Mouse (Mus musculus) liver, embryonic 13.5 days (tissue): ENCODE data around the gene Gm3435. TPM values are rescaled to one million over a fixed set of nuclear protein-coding genes. Genes with fewer than 3 reads are reported as not detected.
"Not testable (repeated sequence)": the region's sequence is repeated elsewhere in the genome, so short reads cannot be mapped to it uniquely, and the experiment has no call there.

Experiments used
- ATAC-seq: fragments of 200-750 bp; cut with Nextera tagmentation; 2 replicates; pipeline ENCODE4 v1.8.0; 2017; ENCODE audit warnings: low read depth, mild to moderate bottlenecking, moderate number of reproducible peaks, moderate library complexity
- DNase-seq: peaks from one replicate; pipeline ENCODE4 v3.0.0; 2022
- H3K27ac ChIP-seq: fragments of 300-500 bp; sonication (generic); 2 replicates; pipeline ENCODE4 v1.5.1; 2015; ENCODE audit warnings: moderate library complexity, mild to moderate bottlenecking, inconsistent platforms
- H3K27me3 ChIP-seq: fragments of 300-500 bp; sonication (generic); 2 replicates; pipeline ENCODE4 v1.6.1; 2015; ENCODE audit warnings: mild to moderate bottlenecking, inconsistent platforms
- H3K36me3 ChIP-seq: fragments of 300-500 bp; sonication (generic); 2 replicates; pipeline ENCODE4 v1.6.1; 2015; ENCODE audit warnings: mild to moderate bottlenecking, inconsistent platforms
- H3K4me1 ChIP-seq: fragments of 300-500 bp; sonication (generic); replicated peaks from 2 replicates; pipeline ENCODE4 v1.6.1; 2015; ENCODE audit warnings: inconsistent platforms
- H3K4me2 ChIP-seq: fragments of 300-500 bp; sonication (generic); 2 replicates; pipeline ENCODE4 v1.6.1; 2015; ENCODE audit warnings: inconsistent platforms, mild to moderate bottlenecking, moderate library complexity
- H3K4me3 ChIP-seq: fragments of 300-500 bp; sonication (generic); replicated peaks from 2 replicates; pipeline ENCODE4 v1.5.1; 2015; ENCODE audit warnings: mild to moderate bottlenecking, inconsistent platforms
- H3K9ac ChIP-seq: fragments of 300-500 bp; sonication (generic); 2 replicates; pipeline ENCODE4 v1.6.1; 2015; ENCODE audit warnings: mild to moderate bottlenecking, inconsistent platforms
- H3K9me3 ChIP-seq: fragments of 300-500 bp; sonication (generic); replicated peaks from 2 replicates; pipeline ENCODE4 v1.6.1; 2016; ENCODE audit warnings: inconsistent platforms
- WGBS: fragments of 180-500 bp; shearing (Covaris S2); methylation state at CpG from one replicate; pipeline ENCODE4 v1.1.7; 2015; ENCODE audit not compliant: insufficient replicate concordance; 5-methylcytosine and 5-hydroxymethylcytosine counted together
- polyA plus RNA-seq: library from polyadenylated mRNA; unstranded; fragments of >200 nt; fragmentation: Nextera tagmentation; extraction: Ambion mirVana; gene quantifications from 2 replicates; pipeline ENCODE4 v1.2.1, GENCODE M21; 2015

Gene Gm3435
- 3.8 and 4.8 TPM in 2 replicates for polyA plus RNA-seq

DNA sequence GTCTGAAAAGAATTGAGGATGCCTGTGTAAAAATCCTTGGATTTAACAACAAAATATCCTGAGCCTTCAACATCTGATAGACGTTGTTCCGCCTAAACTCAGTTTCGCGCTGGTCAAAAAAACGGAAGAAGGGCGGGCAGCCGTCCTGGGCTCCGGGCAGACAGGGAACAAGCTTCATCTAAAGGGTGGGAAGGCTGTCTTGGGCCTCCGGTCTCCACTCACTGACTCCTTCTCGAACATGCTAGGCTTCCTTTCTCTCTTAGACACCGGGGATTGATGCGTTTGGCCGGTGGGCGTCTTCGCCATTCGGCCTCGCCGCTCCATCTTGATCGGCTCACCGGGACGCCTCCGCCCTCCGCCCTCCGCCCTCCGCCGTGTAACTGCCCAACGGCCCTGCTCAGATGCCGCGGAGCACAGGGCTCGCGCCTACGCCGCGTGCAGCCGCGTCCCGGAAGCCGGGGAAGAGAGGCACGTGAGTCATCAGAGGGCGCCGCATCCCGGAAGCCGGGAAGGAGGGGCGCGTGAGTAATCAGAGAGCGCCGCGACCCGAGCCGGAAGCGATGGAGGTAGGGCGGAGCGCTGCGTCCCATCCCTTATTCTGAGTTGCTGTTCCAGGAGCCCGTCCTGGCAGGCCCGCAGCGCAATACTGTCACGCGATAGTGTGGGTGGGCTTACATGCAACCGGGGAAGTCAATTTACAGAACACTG, at the start of gene Gm3435:
TSS of gene Gm3435 (plus strand) at position 471 of the 708 bp plus-strand sequence.
- not testable (repeated sequence) for H3K4me2 ChIP-seq, H3K4me3 ChIP-seq, DNase-seq, H3K4me1 ChIP-seq, H3K27me3 ChIP-seq, H3K36me3 ChIP-seq, H3K27ac ChIP-seq, H3K9ac ChIP-seq, H3K9me3 ChIP-seq
- WGBS, result no CpG with 5 or more reads among the region's 60 CpGs
- peak; percentile 95 for ATAC-seq

- no peaks in the 10 kb centered on the region for H3K27me3 ChIP-seq
- H3K27ac ChIP-seq, result peak overlapping the region; percentile 91
- H3K36me3 ChIP-seq, result peaks cover 22% of the 10 kb centered on the region
- H3K4me3 ChIP-seq, result peak overlapping the region; percentile 85
- peak overlapping the region; percentile 95 for H3K9ac ChIP-seq
- peaks cover 26% of the 10 kb centered on the region for H3K4me1 ChIP-seq
- ATAC-seq (peak; percentile 13; the same call in 1 of the 2 replicates), DNase-seq (peak; percentile 33)
- under 1% methylated on average over 19 of the region's 23 CpGs for WGBS
- H3K4me2 ChIP-seq, result peak overlapping the region; percentile 83
- no peaks in the 10 kb centered on the region for H3K9me3 ChIP-seq
Observed at GRCm38 (mm10) chr17:14960520-14960919, 49.5 kb upstream of the Gm3435 start.

DNA sequence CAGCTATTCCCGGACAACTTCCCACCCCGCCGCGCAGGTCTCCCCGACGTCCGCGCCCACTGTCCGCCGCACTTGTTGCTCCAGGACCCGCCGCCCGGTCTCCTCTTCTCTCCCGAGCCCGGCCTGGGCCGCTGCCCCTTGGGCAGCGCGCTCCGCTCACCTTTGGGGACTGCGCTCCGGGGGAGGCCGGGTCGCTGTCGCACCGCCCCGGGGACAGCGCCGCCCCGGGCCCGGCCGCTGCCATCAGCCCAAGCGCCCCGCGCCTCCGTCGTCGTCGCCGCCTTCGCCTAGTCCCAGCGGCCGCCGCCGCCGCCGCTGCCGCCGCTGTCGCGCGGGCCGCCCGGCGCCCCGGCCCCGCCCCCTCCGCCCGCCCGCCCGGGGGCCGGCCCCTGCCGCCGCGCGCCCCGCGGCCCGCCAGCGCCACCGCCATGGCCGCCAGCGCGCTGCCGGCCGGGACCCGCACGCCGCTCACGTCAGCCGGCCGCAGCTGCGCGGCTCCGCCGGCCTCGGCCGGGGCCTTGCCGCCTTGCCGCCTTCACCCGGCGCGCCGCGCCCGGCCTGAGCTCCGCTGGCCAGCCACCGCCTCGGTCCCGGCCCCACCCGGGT, 48.9 kb upstream of the Gm3435 start, which contains the start of gene Phf10:
TSS of gene Phf10 (minus strand) at position 323 of the 606 bp plus-strand sequence.
- H3K4me3 ChIP-seq, result peak within 1 kb of the TSS; percentile 85
- not testable (repeated sequence) for H3K27me3 ChIP-seq, H3K9me3 ChIP-seq
- peak; percentile 32 for DNase-seq
- H3K4me2 ChIP-seq, result peak within 1 kb of the TSS; percentile 83
- peak within 1 kb of the TSS; percentile 91 for H3K27ac ChIP-seq
- peak; percentile 75 for ATAC-seq
- peaks cover 21% of the 10 kb centered on the region for H3K36me3 ChIP-seq
- peak within 1 kb of the TSS; percentile 95 for H3K9ac ChIP-seq
- WGBS, result 1% methylated on average over 57 of the region's 100 CpGs
- H3K4me1 ChIP-seq, result peaks cover 26% of the 10 kb centered on the region

DNA sequence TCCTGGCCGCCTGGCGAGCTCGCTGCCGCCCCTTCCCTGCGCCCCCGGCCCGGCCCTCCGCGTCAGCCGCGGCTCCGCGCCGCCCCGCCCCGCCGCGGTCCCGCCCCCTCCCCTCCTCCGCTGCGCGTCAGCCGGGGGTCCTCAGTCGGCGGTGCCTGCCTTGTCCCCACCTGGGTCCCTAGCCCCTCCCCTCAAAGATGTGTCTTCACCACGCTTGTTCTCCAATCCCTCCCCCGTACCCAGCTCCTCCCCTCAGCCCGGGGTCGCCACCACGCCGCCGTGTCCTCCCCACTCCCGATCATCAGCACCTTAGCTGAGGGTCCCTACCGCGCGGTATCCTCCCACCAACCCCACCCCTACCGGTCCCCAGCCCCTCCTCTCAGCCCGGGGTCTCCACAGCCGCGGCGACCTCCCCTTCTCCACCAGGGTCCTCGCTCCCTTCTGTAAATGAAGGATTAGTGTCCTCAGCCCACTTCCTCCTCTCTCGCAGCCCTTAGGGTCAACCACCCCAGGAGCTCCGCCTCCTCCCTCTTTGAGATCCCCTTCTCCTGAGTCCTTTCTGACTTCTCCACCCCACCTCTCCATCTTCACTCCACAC, 48.3 kb upstream of the Gm3435 start:
- not testable (repeated sequence) for H3K4me2 ChIP-seq, H3K4me3 ChIP-seq, DNase-seq, H3K9me3 ChIP-seq, H3K9ac ChIP-seq, H3K27me3 ChIP-seq, H3K27ac ChIP-seq
- H3K36me3 ChIP-seq, result peaks cover 16% of the 10 kb centered on the region
- peaks cover 26% of the 10 kb centered on the region for H3K4me1 ChIP-seq
- WGBS, result no CpG with 5 or more reads among the region's 44 CpGs
- peak; percentile 56 for ATAC-seq

GRCm38 (mm10) chr17:14968373-14968913, 41.5 kb upstream of the Gm3435 start:
- H3K27ac ChIP-seq, H3K4me1 ChIP-seq, H3K9ac ChIP-seq, H3K36me3 ChIP-seq, H3K4me2 ChIP-seq, H3K4me3 ChIP-seq, H3K27me3 ChIP-seq, DNase-seq, H3K9me3 ChIP-seq: not testable (repeated sequence)
- WGBS, result no CpG with 5 or more reads among the region's 6 CpGs
- ATAC-seq, result peak; percentile 82

DNA sequence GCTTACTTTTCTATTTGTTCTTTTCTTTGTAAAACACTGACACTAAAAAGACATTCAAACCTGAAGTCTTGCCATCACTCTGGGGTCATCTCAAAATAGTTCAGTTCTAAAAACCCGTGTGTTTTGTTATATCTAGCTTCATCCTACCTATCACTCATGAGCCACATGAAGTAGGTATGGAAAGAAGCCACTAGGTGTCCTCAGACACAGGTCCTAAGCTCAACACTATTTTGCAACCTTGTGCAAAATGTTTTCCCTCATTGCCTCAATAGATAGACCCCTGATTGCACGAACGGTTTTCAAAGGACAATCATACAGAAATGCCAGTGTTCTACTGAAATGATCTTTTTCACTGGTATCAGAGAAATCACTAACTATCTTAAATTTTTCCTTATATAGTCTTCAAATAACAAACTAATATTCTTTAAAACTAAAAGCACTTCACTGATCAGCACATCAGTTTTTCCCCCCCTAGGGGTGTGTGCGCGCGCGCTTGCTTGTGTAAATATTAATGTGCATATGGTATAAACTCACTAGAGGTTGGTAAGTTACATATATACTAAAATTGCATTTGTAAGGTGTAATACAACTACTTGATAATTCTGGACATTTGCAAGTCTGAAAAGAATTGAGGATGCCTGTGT, 32.1 kb upstream of the Gm3435 start:
- not testable (repeated sequence) for H3K27ac ChIP-seq, H3K9me3 ChIP-seq, H3K9ac ChIP-seq, H3K36me3 ChIP-seq, H3K4me1 ChIP-seq, H3K27me3 ChIP-seq
- 1% methylated on average over 4 of the region's 7 CpGs for WGBS
- peak overlapping the region; percentile 48 for H3K4me2 ChIP-seq
- 0 out of 2 replicates have a peak, but pooled peaks have one; percentile 11 for ATAC-seq
- H3K4me3 ChIP-seq, result peak overlapping the region; percentile 32; the same call in 1 of the 2 replicates
- DNase-seq, result peak; percentile 51

GRCm38 (mm10) chr17:14978362-14979038, 31.5 kb upstream of the Gm3435 start, which contains the start of the genes 9030025P20Rik and Gm3417:
Gene 9030025P20Rik, plus strand, starts transcription at chr17:14978468.
Gene Gm3417, minus strand, starts transcription at chr17:14978790.
- not testable (repeated sequence) for H3K36me3 ChIP-seq, H3K27me3 ChIP-seq, H3K9me3 ChIP-seq, DNase-seq, H3K9ac ChIP-seq, H3K4me1 ChIP-seq, H3K27ac ChIP-seq
- ATAC-seq, result peak; percentile 96
- no CpG with 5 or more reads among the region's 60 CpGs for WGBS
- peak within 1 kb of the TSS; percentile 48 for H3K4me2 ChIP-seq
- H3K4me3 ChIP-seq, result peak within 1 kb of the TSS; percentile 32; the same call in 1 of the 2 replicates

GRCm38 (mm10) chr17:14990116-14990702, 19.8 kb upstream of the Gm3435 start:
- not testable (repeated sequence) for H3K36me3 ChIP-seq, H3K27me3 ChIP-seq, ATAC-seq, H3K4me1 ChIP-seq, H3K4me3 ChIP-seq, H3K9me3 ChIP-seq, H3K27ac ChIP-seq, DNase-seq, H3K9ac ChIP-seq, H3K4me2 ChIP-seq
- WGBS, result 76% methylated on average over 4 of the region's 5 CpGs

- peak; percentile 71 for ATAC-seq
- not testable (repeated sequence) for H3K36me3 ChIP-seq, H3K4me3 ChIP-seq, H3K4me1 ChIP-seq, H3K27me3 ChIP-seq, DNase-seq, H3K27ac ChIP-seq, H3K9ac ChIP-seq, H3K4me2 ChIP-seq, H3K9me3 ChIP-seq
- WGBS, result no CpG with 5 or more reads among the region's 98 CpGs
Observed at GRCm38 (mm10) chr17:14992522-14993138, 17.3 kb upstream of the Gm3435 start.
